Mouse (Mus musculus): ENCODE data around the gene Chn2.

DNA sequence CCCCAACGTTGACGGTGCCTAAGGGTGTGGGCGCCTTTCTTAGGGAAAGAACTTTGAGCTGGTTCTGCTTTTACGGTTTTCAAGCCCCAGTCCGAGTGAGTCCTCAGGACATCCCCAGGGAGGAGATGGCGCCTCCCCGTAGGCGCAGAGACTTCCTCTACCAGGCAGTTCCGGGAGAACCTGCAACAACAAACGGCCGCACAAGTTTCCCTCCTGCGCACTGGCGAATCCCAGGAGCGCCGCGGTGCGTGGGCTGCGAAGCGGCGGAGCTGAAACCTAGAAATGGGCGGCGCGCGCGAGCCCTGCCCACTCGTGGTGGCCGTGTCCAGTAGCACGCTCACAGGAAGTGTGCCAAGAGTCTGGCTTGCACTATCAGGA, 288.3 kb downstream of the Chn2 start:
- TF ChIP-seq CTCF (conservative IDR thresholded peaks at IDR 0.05; ENCODE audit: insufficient read depth, insufficient read length, low read depth, low read length) (no peak), POLR2A (IDR thresholded peaks at IDR 0.05; ENCODE audit: low read depth, low read length) (no peak)

All from kidney, adult 2 months (tissue).